Mouse (Mus musculus) thymus, adult 2 months (tissue): ENCODE measurements around the gene Ptpru.

Experiments
- CTCF ChIP-seq: fragments of 200-500 bp; IDR thresholded peaks from 2 replicates; pipeline ENCODE4 v1.5.1; 2012; ENCODE audit warnings: mild to moderate bottlenecking, control low read depth, low read length, moderate library complexity, borderline replicate concordance; ENCODE audit not compliant: control insufficient read depth, poor library complexity, insufficient read depth; ENCODE audit errors: extremely low read depth
- POLR2A ChIP-seq: fragments of 200-500 bp; IDR thresholded peaks from 2 replicates; pipeline ENCODE4 v1.6.1; 2012; ENCODE audit warnings: mild to moderate bottlenecking, low read length, control low read depth, moderate library complexity; ENCODE audit not compliant: control insufficient read depth, poor library complexity, insufficient read depth; ENCODE audit errors: extremely low read depth

DNA sequence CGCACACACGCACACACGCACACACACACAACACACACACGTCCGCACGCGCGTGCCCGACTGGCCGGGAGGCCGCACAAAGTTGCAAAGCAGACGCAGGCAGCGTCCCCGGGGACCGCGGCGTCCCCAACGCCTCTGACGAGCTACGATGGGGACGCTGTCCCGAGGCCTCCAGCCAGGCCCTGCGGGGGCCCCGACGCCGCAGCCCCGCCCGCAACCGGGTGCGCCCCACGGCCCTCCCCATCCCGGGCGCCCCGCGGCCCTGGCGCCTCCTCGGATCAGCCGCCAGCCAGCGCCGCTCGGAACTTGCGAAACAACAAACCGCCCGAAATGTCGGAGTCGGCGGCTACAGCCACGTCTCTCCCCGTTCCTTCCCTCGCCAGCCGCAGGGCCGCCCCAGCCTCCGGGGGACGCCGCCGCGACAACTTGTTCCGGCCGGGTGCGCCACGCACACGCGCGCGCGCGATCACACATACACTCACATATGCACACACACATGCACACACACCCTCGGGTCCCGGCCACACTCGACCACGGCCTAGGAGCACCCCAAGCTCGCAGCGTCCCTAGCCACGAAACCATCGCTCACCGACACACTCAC is 1.1 kb downstream of the Ptpru start:
- TF ChIP-seq CTCF (no peak), POLR2A (no peak)
